Mouse (Mus musculus) gastrocnemius, postnatal 14 days (tissue): Measurements from ENCODE around the gene Nuak2. TPM values are rescaled to one million over a fixed set of nuclear protein-coding genes. Genes with fewer than 3 reads are reported as not detected.

Source experiments
- DNase-seq: peaks from one replicate; pipeline ENCODE4 v3.0.0; 2021; ENCODE audit warnings: mixed read lengths
- intact Hi-C: fragments of 180-260 bp; cut with DNase I; formaldehyde crosslinking; loops from one replicate; pipeline ENCODE4 v1.15.1; 2025; ENCODE audit warnings: low total_unique reads
- total RNA-seq, 2 experiments: library from RNA; stranded (reverse); gene quantifications; 2 replicates each; pipeline ENCODE4 v1.2.3; 2021

Nuak2 gene
- total RNA-seq, 2 experiments from 2014 or later: 1.1 to 1.5 TPM

DNA sequence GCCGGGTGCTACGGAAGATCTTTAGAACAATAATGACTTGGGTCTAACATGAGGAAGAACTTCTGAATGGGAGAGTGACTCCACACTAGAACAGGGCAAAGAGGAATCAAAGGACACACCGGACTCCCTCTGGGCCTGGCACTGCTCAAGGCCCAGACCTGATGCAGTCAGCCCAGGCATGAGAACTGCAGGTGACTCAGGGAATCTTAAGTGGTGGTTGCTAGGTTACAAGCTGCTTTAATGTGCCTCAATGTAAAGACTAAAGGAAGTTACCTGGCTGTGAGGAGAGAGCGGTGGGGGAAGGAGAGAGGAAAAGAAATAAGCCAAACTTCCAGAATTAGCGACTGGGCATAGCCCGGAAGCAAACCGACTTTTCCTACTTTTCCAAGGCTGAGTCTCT lies 20.4 kb upstream of the Nuak2 start:
- DNase-seq: no peak
- intact Hi-C loops: no loop called here

- intact Hi-C loops: no loop called here
- peak; percentile 79 for DNase-seq
These were observed 19.9 kb upstream of the Nuak2 start for GRCm38 (mm10) chr1:132296051-132296450.

- peak; percentile 42 for DNase-seq
- intact Hi-C loops: no loop called here
These were observed 17.5 kb upstream of the Nuak2 start, which contains the start of gene Klhdc8a for GRCm38 (mm10) chr1:132298425-132298800. TSS of gene Klhdc8a (plus strand) at chr1:132298626.

- intact Hi-C loops: no loop called here
- peak; percentile 41 for DNase-seq
These were observed 17.0 kb upstream of the Nuak2 start for GRCm38 (mm10) chr1:132298801-132299464.

- no peak for DNase-seq
- intact Hi-C loops: loop anchor here (5.0 to 10.0 kb wide), 2 partner anchors 135 to 177 kb away; no protein-coding TSS in a partner anchor
These were observed 16.2 kb upstream of the Nuak2 start for GRCm38 (mm10) chr1:132299744-132300143.

- intact Hi-C loops: loop anchor here (5.0 to 10.0 kb wide), 2 partner anchors 136 to 179 kb away; no protein-coding TSS in a partner anchor
- DNase-seq: no peak
These were observed 14.7 kb upstream of the Nuak2 start for GRCm38 (mm10) chr1:132301242-132301641.

- DNase-seq: no peak
- intact Hi-C loops: loop anchor here (5.0 to 10.0 kb wide), 2 partner anchors 138 to 180 kb away; no protein-coding TSS in a partner anchor
These were observed 13.5 kb upstream of the Nuak2 start for GRCm38 (mm10) chr1:132302341-132302866.

- intact Hi-C loops: loop anchor here (5.0 to 10.0 kb wide), 2 partner anchors 140 to 182 kb away; no protein-coding TSS in a partner anchor
These were observed 11.2 kb upstream of the Nuak2 start for GRCm38 (mm10) chr1:132304618-132305214.

GRCm38 (mm10) chr1:132306160-132306559 lies 9.8 kb upstream of the Nuak2 start:
- DNase-seq: peak; percentile 35
- intact Hi-C loops: loop anchor here (10.0 kb wide), 1 partner anchor 141 kb away; no protein-coding TSS in a partner anchor

More at GRCm38 (mm10) chr1:132304618-132305214, 11.2 kb upstream of the Nuak2 start:
- DNase-seq: no peak

DNA sequence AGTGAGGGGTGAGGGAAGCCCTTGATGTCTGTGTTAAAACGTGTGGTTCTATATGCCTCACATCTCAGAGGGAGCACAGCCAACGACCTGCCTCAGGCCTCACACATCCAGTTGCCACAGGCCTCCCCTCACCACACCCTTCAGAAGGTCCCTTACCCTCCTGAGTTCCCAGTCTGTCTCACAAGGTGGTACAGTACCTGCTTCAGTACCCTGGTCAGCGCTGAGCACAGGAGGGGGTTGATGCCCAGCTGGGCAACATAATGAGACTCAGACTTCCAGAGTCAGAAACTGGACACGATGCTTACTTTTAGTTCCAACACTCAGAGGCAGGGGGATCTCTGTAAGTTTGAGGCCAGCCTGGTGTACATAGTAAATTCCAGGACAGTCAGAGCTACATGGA lies 9.1 kb upstream of the Nuak2 start:
- intact Hi-C loops: loop anchor here (10.0 kb wide), 1 partner anchor 142 kb away; no protein-coding TSS in a partner anchor
- DNase-seq: no peak

DNA sequence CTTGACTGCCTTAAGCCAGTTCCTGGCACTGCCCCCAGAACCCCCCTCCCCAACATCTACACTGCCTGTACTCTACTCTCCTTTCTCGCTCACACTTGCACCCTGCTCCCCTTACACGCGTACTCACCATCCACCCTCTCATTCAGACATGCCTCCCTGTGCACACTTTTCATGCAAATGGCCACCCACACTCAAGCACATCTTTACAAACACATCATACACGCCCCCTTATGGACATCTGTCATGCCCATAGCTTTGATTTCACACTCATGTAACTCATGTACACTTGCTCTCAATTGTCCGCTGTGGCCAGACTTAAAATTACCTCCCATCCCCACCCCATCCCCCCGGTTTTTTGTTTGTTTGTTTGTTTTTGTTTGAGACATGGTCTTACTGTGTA lies 8.0 kb upstream of the Nuak2 start:
- intact Hi-C loops: loop anchor here (10.0 kb wide), 1 partner anchor 143 kb away; no protein-coding TSS in a partner anchor
- no peak for DNase-seq

DNA sequence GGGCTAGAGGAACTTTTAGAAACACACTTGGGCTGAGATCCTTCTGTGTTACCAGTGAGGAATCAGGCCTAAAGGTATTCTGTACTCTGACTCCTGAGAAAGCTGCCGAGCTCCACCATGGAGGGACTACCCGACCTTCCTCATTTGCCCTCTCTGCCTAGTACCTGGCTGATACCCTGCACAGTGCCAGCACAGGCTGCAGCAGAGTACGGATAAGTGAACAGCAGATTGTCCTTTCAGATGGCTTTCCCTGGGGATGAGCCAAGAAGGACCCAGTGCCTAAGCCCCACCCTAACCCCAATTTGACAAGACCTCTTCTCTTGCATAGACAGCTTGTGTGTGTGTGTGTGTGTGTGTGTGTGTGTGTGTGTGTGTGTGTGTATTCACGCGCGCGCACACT lies 7.3 kb upstream of the Nuak2 start:
- intact Hi-C loops: loop anchor here (10.0 kb wide), 1 partner anchor 144 kb away; no protein-coding TSS in a partner anchor
- DNase-seq: no peak

- DNase-seq: no peak
- intact Hi-C loops: no loop called here
These were observed 5.2 kb upstream of the Nuak2 start for GRCm38 (mm10) chr1:132310754-132311153.

GRCm38 (mm10) chr1:132311174-132311859 lies 4.6 kb upstream of the Nuak2 start:
- DNase-seq: no peak
- intact Hi-C loops: no loop called here

DNA sequence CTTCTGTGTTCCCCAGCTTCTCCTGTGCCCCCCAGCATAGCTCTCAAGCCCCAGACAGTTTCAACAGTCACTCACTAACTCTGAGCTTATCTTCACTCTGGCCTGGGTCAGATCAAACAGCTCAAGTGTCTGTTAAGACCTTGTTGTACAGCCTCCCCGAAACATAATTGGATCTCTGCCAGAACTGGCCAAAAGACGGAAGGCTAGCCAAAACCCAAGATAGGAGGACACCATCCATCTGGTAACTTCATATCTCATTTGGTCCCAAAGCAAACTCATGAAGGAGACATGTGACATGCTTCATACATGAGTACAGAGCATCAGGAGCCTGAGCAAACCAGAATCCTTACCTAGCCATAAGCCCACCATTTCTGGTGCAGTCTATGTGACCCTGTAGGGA lies 3.9 kb upstream of the Nuak2 start:
- intact Hi-C loops: no loop called here
- DNase-seq: no peak

DNA sequence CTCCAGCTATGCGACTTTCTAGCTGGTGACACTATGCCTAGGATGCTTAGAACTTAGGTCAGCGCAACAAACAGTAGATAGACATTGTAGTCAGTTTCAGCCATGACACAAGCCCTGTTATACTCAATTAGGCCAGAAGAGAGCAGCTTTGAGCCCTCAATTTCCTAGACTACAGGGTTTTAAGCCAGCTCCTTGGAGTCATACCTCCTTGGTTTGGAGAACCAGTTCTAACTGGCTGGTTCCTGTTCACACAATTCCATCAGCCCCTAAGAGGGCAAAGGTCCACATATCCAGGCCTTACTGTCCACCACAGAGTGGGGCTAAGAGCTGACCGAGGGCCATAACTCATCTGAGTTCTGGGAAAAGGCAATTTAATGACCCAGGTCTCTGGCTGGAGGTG lies 3.2 kb upstream of the Nuak2 start:
- DNase-seq: no peak
- intact Hi-C loops: no loop called here

- DNase-seq: no peak
- intact Hi-C loops: no loop called here
These were observed 684 bp downstream of the Nuak2 start for GRCm38 (mm10) chr1:132316625-132316994.

DNA sequence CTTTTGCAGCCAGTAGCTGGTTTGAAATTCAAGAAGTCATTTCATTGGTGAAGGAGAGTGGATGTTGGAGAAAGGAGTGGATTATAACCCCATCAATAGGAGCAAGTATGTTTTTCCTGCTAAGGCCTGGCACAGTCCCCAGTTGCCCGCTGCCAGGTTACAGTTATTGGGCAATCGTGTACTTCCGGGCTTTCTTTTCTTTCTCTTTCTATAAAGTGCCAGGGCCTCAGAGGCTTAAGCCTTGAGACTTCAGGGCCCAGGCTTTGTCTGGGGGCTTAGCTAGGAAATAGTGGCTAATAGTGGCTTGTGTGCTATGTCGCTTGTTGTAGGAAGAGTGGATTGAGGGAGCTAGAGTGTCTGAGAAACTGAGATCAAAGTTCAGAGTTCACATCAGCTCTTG lies 1.5 kb downstream of the Nuak2 start:
- intact Hi-C loops: no loop called here
- DNase-seq: no peak

GRCm38 (mm10) chr1:132317894-132318863 lies 2.3 kb downstream of the Nuak2 start:
- intact Hi-C loops: no loop called here
- no peak for DNase-seq
